Mouse (Mus musculus): ENCODE measurements around the gene Epdr1. TPM values are rescaled to one million over a fixed set of nuclear protein-coding genes. Genes with fewer than 3 reads are reported as not detected.

The Epdr1 gene
- total RNA-seq, 1 experiment, result 9.9 TPM

DNA sequence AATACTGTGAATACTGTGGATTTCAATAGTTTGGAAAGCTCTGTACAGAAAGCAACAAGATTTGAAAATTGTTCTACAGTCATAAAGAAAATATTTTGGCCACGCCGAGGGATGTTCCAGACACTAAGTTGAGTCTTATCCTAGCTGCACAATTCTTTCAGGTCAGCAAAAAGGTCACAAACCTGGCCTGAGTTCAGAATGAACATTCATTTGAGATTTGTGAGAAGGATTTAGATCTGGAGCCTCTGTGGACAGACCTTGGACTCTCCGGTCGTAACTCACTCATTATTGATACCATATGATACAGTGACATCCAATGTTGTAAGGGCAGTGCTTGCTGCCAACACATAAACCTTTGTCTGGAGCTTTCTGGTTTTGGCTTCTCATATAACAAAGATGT, 64.3 kb downstream of the Epdr1 start:
- TF ChIP-seq ZC3H11A (IDR thresholded peaks at IDR 0.05; ENCODE audit: borderline replicate concordance, low read depth, low read length) (no peak), ZNF384 (IDR thresholded peaks at IDR 0.05; ENCODE audit: low read depth, low read length) (no peak)
- Histone ChIP-seq H3K4me1 (ENCODE audit: control insufficient read depth in 2 of 2, insufficient read depth in 2 of 2, low read length in 2 of 2, poor library complexity in 1 of 2) (no peaks in the 10 kb centered on the region), H3K36me3 (ENCODE audit: control insufficient read depth, insufficient read depth, low read length, poor library complexity, severe bottlenecking) (no peaks in the 10 kb centered on the region), H3K9me3 (ENCODE audit: control insufficient read depth, insufficient read depth, low read depth, low read length) (no peaks in the 10 kb centered on the region), H3K9ac (ENCODE audit: insufficient read depth, low read depth, low read length, poor library complexity, severe bottlenecking) (no peak overlapping the region), H3K27ac (ENCODE audit: insufficient read depth, low read depth, low read length, poor library complexity, severe bottlenecking) (no peak overlapping the region), H3K4me3 (ENCODE audit: insufficient read depth in 1 of 2, low read depth in 1 of 2, low read length in 2 of 2, poor library complexity in 1 of 2, severe bottlenecking in 1 of 2) (no peak overlapping the region)
- in situ Hi-C loops (cut with MboI; ENCODE audit: low sequenced_read_pairs in 2 of 2, unreplicated experiment in 2 of 2), result no loop called here
- DNase-seq (ENCODE audit: low read depth, low spot score), result no peak

Other genes with a start within 250 kb of the Epdr1 start
- gene Stard3nl, start 224.1 kb downstream of the Epdr1 start, total RNA-seq (2012; rRNA removed), result 64.5 and 76.4 TPM in 2 replicates
- 6.4 and 11.0 TPM in 2 replicates for gene Sfrp4, start 3.2 kb upstream of the Epdr1 start, total RNA-seq (2012; rRNA removed)
- gene Nme8, start 77.9 kb upstream of the Epdr1 start, total RNA-seq (2012; rRNA removed), result not detected in 2 replicates
- not detected in 2 replicates for gene Gpr141, start 204.3 kb upstream of the Epdr1 start, total RNA-seq (2012; rRNA removed)